Mouse (Mus musculus): Measurements from ENCODE around the gene Cabp7. TPM values are rescaled to one million over a fixed set of nuclear protein-coding genes. Genes with fewer than 3 reads are reported as not detected.

Gene Cabp7
- total and polyA plus RNA-seq, 2 experiments = not detected

- H3K9ac ChIP-seq (ENCODE audit: low read depth, low read length) = no peak overlapping the region
- H3K27ac ChIP-seq (replicated peaks; ENCODE audit: insufficient read depth, low read depth, low read length) = no peak overlapping the region
- DNase-seq (ENCODE audit: extremely low read depth, low read depth, low spot score) = no peak
- WGBS = 82% methylated on average over 3 of the region's 3 CpGs
- H3K4me1 ChIP-seq (ENCODE audit: control insufficient read depth, insufficient read depth, low read length) = no peaks in the 10 kb centered on the region
- no peak overlapping the region for H3K4me3 ChIP-seq (ENCODE audit: insufficient read depth, low read depth, low read length)
- TF ChIP-seq CTCF (IDR thresholded peaks at IDR 0.05; ENCODE audit: low read depth, low read length) (no peak), POLR2A (IDR thresholded peaks at IDR 0.05; ENCODE audit: extremely low read depth, insufficient read depth, low read length) (no peak)
- no peaks in the 10 kb centered on the region for H3K27me3 ChIP-seq (ENCODE audit: control insufficient read depth, insufficient read depth, low read length)
- H3K36me3 ChIP-seq (ENCODE audit: control insufficient read depth, insufficient read depth, low read length) = peaks cover 28% of the 10 kb centered on the region
- H3K79me2 ChIP-seq (ENCODE audit: control insufficient read depth, insufficient read depth, low read length) = no peaks in the 10 kb centered on the region
Observed at GRCm38 (mm10) chr11:4780927-4781326, 34.3 kb upstream of the Cabp7 start.

DNA sequence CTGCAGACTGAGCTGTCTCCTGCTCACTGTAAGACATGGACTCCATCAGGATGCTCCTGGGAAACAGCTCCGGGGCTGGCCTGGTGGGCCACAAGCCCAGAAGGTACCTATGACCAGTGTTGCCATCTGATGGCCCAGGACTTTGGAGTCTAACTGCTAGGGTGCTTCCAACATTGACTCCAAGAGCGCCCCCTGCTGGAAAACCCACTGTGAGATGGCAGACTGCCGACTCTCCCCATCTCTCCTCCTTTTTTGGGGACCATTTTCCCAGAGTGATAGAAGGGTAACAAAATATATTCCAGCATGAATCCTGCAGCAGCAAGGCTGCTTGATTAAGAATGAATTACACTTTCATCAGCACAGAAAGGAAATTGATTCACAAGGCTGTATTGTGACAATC, 26.3 kb upstream of the Cabp7 start:
- Histone ChIP-seq H3K27ac (replicated peaks; ENCODE audit: insufficient read depth, low read depth, low read length) (no peak overlapping the region), H3K79me2 (ENCODE audit: control insufficient read depth, insufficient read depth, low read length) (no peaks in the 10 kb centered on the region), H3K9ac (ENCODE audit: low read depth, low read length) (no peak overlapping the region), H3K27me3 (ENCODE audit: control insufficient read depth, insufficient read depth, low read length) (no peaks in the 10 kb centered on the region), H3K4me1 (ENCODE audit: control insufficient read depth, insufficient read depth, low read length) (no peaks in the 10 kb centered on the region), H3K36me3 (ENCODE audit: control insufficient read depth, insufficient read depth, low read length) (no peaks in the 10 kb centered on the region; the same call in 1 of the 2 replicates), H3K4me3 (ENCODE audit: insufficient read depth, low read depth, low read length) (no peak overlapping the region)
- peak; percentile 35 for DNase-seq (ENCODE audit: extremely low read depth, low read depth, low spot score)
- TF ChIP-seq CTCF (IDR thresholded peaks at IDR 0.05; ENCODE audit: low read depth, low read length) = peak; percentile 73
- TF ChIP-seq POLR2A (IDR thresholded peaks at IDR 0.05; ENCODE audit: extremely low read depth, insufficient read depth, low read length) = no peak
- WGBS = 32% methylated on average over 3 of the region's 3 CpGs

DNA sequence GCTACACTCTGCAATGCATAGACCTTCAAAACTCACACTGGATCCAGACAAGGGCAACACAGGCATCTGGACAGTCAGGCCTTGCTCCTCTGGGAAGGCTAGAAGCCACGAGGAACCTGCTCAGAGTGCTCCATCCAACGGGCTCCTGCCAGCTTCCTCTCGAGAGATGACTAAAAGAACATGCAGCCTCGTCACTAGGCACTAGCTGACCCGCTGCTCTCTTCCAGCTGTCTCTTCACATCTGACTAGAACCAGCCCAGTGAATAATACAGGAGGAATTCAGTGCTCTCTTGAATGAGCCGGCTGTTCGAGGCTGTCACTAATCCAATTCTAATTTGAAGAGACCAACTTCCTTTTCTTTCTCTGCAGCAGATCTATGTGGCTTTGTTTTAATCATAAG, 25.2 kb upstream of the Cabp7 start:
- no peaks in the 10 kb centered on the region for H3K79me2 ChIP-seq (ENCODE audit: control insufficient read depth, insufficient read depth, low read length)
- no peak overlapping the region for H3K4me3 ChIP-seq (ENCODE audit: insufficient read depth, low read depth, low read length)
- H3K9ac ChIP-seq (ENCODE audit: low read depth, low read length) = no peak overlapping the region
- no peaks in the 10 kb centered on the region for H3K4me1 ChIP-seq (ENCODE audit: control insufficient read depth, insufficient read depth, low read length)
- no peak overlapping the region for H3K27ac ChIP-seq (replicated peaks; ENCODE audit: insufficient read depth, low read depth, low read length)
- 86% methylated on average over 7 of the region's 7 CpGs for WGBS
- DNase-seq (ENCODE audit: extremely low read depth, low read depth, low spot score) = no peak
- H3K27me3 ChIP-seq (ENCODE audit: control insufficient read depth, insufficient read depth, low read length) = no peaks in the 10 kb centered on the region
- no peaks in the 10 kb centered on the region; the same call in 1 of the 2 replicates for H3K36me3 ChIP-seq (ENCODE audit: control insufficient read depth, insufficient read depth, low read length)
- TF ChIP-seq CTCF (IDR thresholded peaks at IDR 0.05; ENCODE audit: low read depth, low read length) (no peak), POLR2A (IDR thresholded peaks at IDR 0.05; ENCODE audit: extremely low read depth, insufficient read depth, low read length) (no peak)

- Histone ChIP-seq H3K4me1 (ENCODE audit: control insufficient read depth, insufficient read depth, low read length) (no peaks in the 10 kb centered on the region), H3K27ac (replicated peaks; ENCODE audit: insufficient read depth, low read depth, low read length) (no peak overlapping the region), H3K36me3 (ENCODE audit: control insufficient read depth, insufficient read depth, low read length) (no peaks in the 10 kb centered on the region; the same call in 1 of the 2 replicates), H3K27me3 (ENCODE audit: control insufficient read depth, insufficient read depth, low read length) (no peaks in the 10 kb centered on the region), H3K79me2 (ENCODE audit: control insufficient read depth, insufficient read depth, low read length) (no peaks in the 10 kb centered on the region), H3K9ac (ENCODE audit: low read depth, low read length) (no peak overlapping the region), H3K4me3 (ENCODE audit: insufficient read depth, low read depth, low read length) (no peak overlapping the region)
- no peak for DNase-seq (ENCODE audit: extremely low read depth, low read depth, low spot score)
- 93% methylated on average over 6 of the region's 6 CpGs for WGBS
- TF ChIP-seq CTCF (IDR thresholded peaks at IDR 0.05; ENCODE audit: low read depth, low read length) = no peak
- no peak for TF ChIP-seq POLR2A (IDR thresholded peaks at IDR 0.05; ENCODE audit: extremely low read depth, insufficient read depth, low read length)
Observed at GRCm38 (mm10) chr11:4769881-4770280, 23.3 kb upstream of the Cabp7 start.

DNA sequence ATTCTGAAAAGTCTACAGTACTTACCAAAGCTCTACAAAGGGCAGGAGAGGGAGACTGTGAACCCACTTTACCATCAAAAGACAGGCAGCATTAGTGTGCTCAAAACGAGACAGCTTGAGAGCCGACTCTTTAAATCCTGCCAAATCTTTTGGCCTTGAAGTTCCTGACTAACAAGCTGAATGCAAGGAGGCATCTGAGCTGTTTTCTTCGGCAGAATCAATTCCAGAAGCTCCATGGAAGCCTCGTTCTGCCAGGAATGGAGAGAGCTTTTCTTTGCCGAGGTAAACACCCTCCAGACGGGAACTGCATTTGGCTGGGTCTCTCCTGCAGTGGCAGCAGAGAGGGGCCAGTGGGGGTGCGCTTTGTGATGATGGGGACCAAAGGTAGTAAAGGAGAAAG, 22.7 kb upstream of the Cabp7 start:
- Histone ChIP-seq H3K4me3 (ENCODE audit: insufficient read depth, low read depth, low read length) (no peak overlapping the region), H3K4me1 (ENCODE audit: control insufficient read depth, insufficient read depth, low read length) (no peaks in the 10 kb centered on the region), H3K27ac (replicated peaks; ENCODE audit: insufficient read depth, low read depth, low read length) (no peak overlapping the region), H3K36me3 (ENCODE audit: control insufficient read depth, insufficient read depth, low read length) (no peaks in the 10 kb centered on the region; the same call in 1 of the 2 replicates), H3K27me3 (ENCODE audit: control insufficient read depth, insufficient read depth, low read length) (no peaks in the 10 kb centered on the region), H3K9ac (ENCODE audit: low read depth, low read length) (no peak overlapping the region), H3K79me2 (ENCODE audit: control insufficient read depth, insufficient read depth, low read length) (no peaks in the 10 kb centered on the region)
- WGBS = 84% methylated on average over 7 of the region's 7 CpGs
- no peak for DNase-seq (ENCODE audit: extremely low read depth, low read depth, low spot score)
- TF ChIP-seq CTCF (IDR thresholded peaks at IDR 0.05; ENCODE audit: low read depth, low read length) (no peak), POLR2A (IDR thresholded peaks at IDR 0.05; ENCODE audit: extremely low read depth, insufficient read depth, low read length) (no peak)

DNA sequence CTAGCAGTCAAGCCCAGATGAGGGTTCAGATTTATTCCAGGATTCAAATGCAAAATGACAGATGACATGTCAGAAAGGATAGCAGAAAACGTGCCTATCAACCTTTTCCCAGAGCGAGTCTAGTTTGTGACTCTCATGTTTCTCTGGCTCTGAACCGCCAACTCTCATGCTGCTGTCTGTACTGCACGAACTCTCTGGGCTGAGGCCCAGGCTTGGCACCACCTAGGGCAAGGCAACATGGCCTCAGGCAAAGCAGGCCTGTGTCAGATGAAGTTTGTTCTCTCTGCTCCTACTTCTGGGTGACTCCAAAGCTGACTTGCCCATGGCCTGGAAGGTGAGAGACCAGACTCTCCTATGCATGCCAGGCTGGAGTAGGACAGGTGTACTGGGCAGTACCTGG, 21.8 kb upstream of the Cabp7 start:
- DNase-seq (ENCODE audit: extremely low read depth, low read depth, low spot score) = no peak
- H3K36me3 ChIP-seq (ENCODE audit: control insufficient read depth, insufficient read depth, low read length) = no peaks in the 10 kb centered on the region; the same call in 1 of the 2 replicates
- no peak overlapping the region for H3K27ac ChIP-seq (replicated peaks; ENCODE audit: insufficient read depth, low read depth, low read length)
- no peak overlapping the region for H3K9ac ChIP-seq (ENCODE audit: low read depth, low read length)
- H3K27me3 ChIP-seq (ENCODE audit: control insufficient read depth, insufficient read depth, low read length) = no peaks in the 10 kb centered on the region
- 77% methylated on average over 4 of the region's 4 CpGs for WGBS
- no peaks in the 10 kb centered on the region for H3K79me2 ChIP-seq (ENCODE audit: control insufficient read depth, insufficient read depth, low read length)
- TF ChIP-seq CTCF (IDR thresholded peaks at IDR 0.05; ENCODE audit: low read depth, low read length) (no peak), POLR2A (IDR thresholded peaks at IDR 0.05; ENCODE audit: extremely low read depth, insufficient read depth, low read length) (no peak)
- H3K4me1 ChIP-seq (ENCODE audit: control insufficient read depth, insufficient read depth, low read length) = no peaks in the 10 kb centered on the region
- no peak overlapping the region for H3K4me3 ChIP-seq (ENCODE audit: insufficient read depth, low read depth, low read length)

Data from liver, adult 2 months (tissue).